Mouse (Mus musculus) lung, adult 10 weeks (tissue): ENCODE measurements around the gene Myh8. TPM values are rescaled to one million over a fixed set of nuclear protein-coding genes. Genes with fewer than 3 reads are reported as not detected.

ENCODE experiments used
- polyA plus RNA-seq: library from polyadenylated mRNA; stranded (reverse); fragments of 350-450 nt; fragmentation: Illumina TruSeq; extraction: RNeasy Lipid Tissue Mini Kit (QIAGEN cat#74804); gene quantifications from one replicate; pipeline ENCODE4 v1.2.3, GENCODE M21; 2014; ENCODE audit warnings: low read depth, low replicate concordance; ENCODE audit not compliant: insufficient read depth

Myh8 gene
- polyA plus RNA-seq = not detected

GRCm38 (mm10) chr11:67276601-67277174 lies at the start of gene Myh8:
Myh8 (plus strand) TSS chr11:67277124.

GRCm38 (mm10) chr11:67237481-67238079 lies 39.3 kb upstream of the Myh8 start, which contains the start of gene Myh4:
Myh4 (plus strand) TSS chr11:67238029.

GRCm38 (mm10) chr11:67321358-67321757 lies 44.4 kb downstream of the Myh8 start, which contains the start of gene Myh13:
Myh13 (plus strand) TSS chr11:67321658.

Other genes with a start within 250 kb of the Myh8 start
- 25.7 TPM for gene Adprm, start 224.5 kb upstream of the Myh8 start, polyA plus RNA-seq
- 5.1 TPM for gene Sco1, start 224.5 kb upstream of the Myh8 start, polyA plus RNA-seq
- gene Myh3, start 198.8 kb upstream of the Myh8 start, polyA plus RNA-seq = not detected
- not detected for gene Myh2, start 106.1 kb upstream of the Myh8 start, polyA plus RNA-seq
- gene Myh1, start 77.1 kb upstream of the Myh8 start, polyA plus RNA-seq = 0.03 TPM
- not detected for gene Myh4, start 39.1 kb upstream of the Myh8 start, polyA plus RNA-seq
- 3.0 TPM for gene Myh13, start 44.5 kb downstream of the Myh8 start, polyA plus RNA-seq
- 5.1 TPM for gene Gas7, start 178.3 kb downstream of the Myh8 start, polyA plus RNA-seq